Mouse (Mus musculus) heart, postnatal 25 days (tissue): ENCODE measurements around the gene Ncan. TPM values are rescaled to one million over a fixed set of nuclear protein-coding genes. Genes with fewer than 3 reads are reported as not detected.

Experiments used
- microRNA-seq: library from miRNA; unstranded; fragments of <30 nt; microRNA quantifications from one replicate; pipeline ENCODE4 v1.2.0, GENCODE M21; 2022
- total RNA-seq, 2 experiments: library from RNA; stranded (reverse); gene quantifications; 2 replicates each; pipeline ENCODE4 v1.2.3; 2021

The Ncan gene
- total RNA-seq, 2 experiments from 2014 or later: 0.03 TPM; not detected in 1

Small RNA genes lying within 50 kb of the gene (microRNA-seq; reads per million reads assigned to microRNA genes)
- gene Mir7066: not detected

Other genes with a start within 250 kb of the Ncan start
- 1 to 10 TPM; 2.8 to 2.9 TPM for gene Cilp2, start 233.2 kb downstream of the Ncan start, total RNA-seq
- under 1 TPM in 1 of 2 experiments, not detected in 1; 0.20 TPM for gene Tssk6, start 218.7 kb downstream of the Ncan start, total RNA-seq
- gene Ndufa13, start 218.3 kb downstream of the Ncan start, total RNA-seq: 100 to 1,000 TPM; 446 to 456 TPM
- gene Yjefn3, start 218.2 kb downstream of the Ncan start, total RNA-seq: 10 to 100 TPM in 1 of 2 experiments, 1 to 10 TPM in 1; 9.6 to 14.8 TPM
- gene Gatad2a, start 124.5 kb downstream of the Ncan start, total RNA-seq: 10 to 100 TPM; 34.3 to 35.6 TPM
- 10 to 100 TPM; 34.7 to 35.5 TPM for gene Mau2, start 78.1 kb downstream of the Ncan start, total RNA-seq
- 10 to 100 TPM; 17.2 to 18.4 TPM for gene Sugp1, start 78.1 kb downstream of the Ncan start, total RNA-seq
- 1 to 10 TPM; 1.1 to 1.3 TPM for gene Tm6sf2, start 47.9 kb downstream of the Ncan start, total RNA-seq
- not detected for gene Hapln4, start 37.4 kb downstream of the Ncan start, total RNA-seq
- 1 to 10 TPM; 5.4 to 7.6 TPM for gene Nr2c2ap, start 10.5 kb upstream of the Ncan start, total RNA-seq
- 10 to 100 TPM; 20.9 to 21.5 TPM for gene Rfxank, start 18.3 kb upstream of the Ncan start, total RNA-seq
- 10 to 100 TPM; 21.2 to 25.5 TPM for gene Borcs8, start 18.6 kb upstream of the Ncan start, total RNA-seq
- gene Mef2b, start 18.8 kb upstream of the Ncan start, total RNA-seq: under 1 TPM in 1 of 2 experiments, not detected in 1; 0.31 TPM
- gene Tmem161a, start 51.5 kb upstream of the Ncan start, total RNA-seq: 10 to 100 TPM; 93.0 to 98.1 TPM
- gene Slc25a42, start 91.4 kb upstream of the Ncan start, total RNA-seq: 10 to 100 TPM; 48.1 to 48.4 TPM
- gene Sugp2, start 113.4 kb upstream of the Ncan start, total RNA-seq: 10 to 100 TPM; 38.9 to 41.5 TPM
- gene Armc6, start 113.6 kb upstream of the Ncan start, total RNA-seq: 1 to 10 TPM; 7.6 to 8.0 TPM
- 10 to 100 TPM; 12.0 to 12.3 TPM for gene Homer3, start 162.0 kb upstream of the Ncan start, total RNA-seq
- gene Ddx49, start 181.6 kb upstream of the Ncan start, total RNA-seq: 10 to 100 TPM; 24.7 to 33.8 TPM
- 100 to 1,000 TPM; 145 to 159 TPM for gene Cope, start 181.6 kb upstream of the Ncan start, total RNA-seq
- gene Cers1, start 194.9 kb upstream of the Ncan start, total RNA-seq: under 1 TPM; 0.31 to 0.39 TPM
- gene Gdf1, start 208.9 kb upstream of the Ncan start, total RNA-seq: under 1 TPM in 1 of 2 experiments, not detected in 1; 0.21 TPM
- gene Upf1, start 232.4 kb upstream of the Ncan start, total RNA-seq: 10 to 100 TPM; 43.2 to 46.3 TPM